Mouse (Mus musculus) liver, embryonic 14.5 days (tissue): ENCODE measurements at regions not wholly inside any gene's neighbourhood (a gene's known extent, or its start where the extent isn't known, plus 50 kb on each side); places are given as distances from the start of the nearest gene placed in this dataset.

Experiments
- CTCF ChIP-seq: IDR thresholded peaks from 2 replicates; pipeline ENCODE4 v1.5.1; 2016; ENCODE audit warnings: antibody characterized with exemption, low read depth, control low read depth
- EP300 ChIP-seq: IDR thresholded peaks from 2 replicates; pipeline ENCODE4 v1.6.1; 2016; ENCODE audit warnings: antibody characterized with exemption, low read depth

GRCm38 (mm10) chr11:114540503-114540902, 127.8 kb upstream of the Rpl38 start:
- TF ChIP-seq EP300 (no peak), CTCF (peak; percentile 35; the same call in 1 of the 2 replicates)
